Mouse (Mus musculus): ENCODE measurements around the gene Syce1l. TPM values are rescaled to one million over a fixed set of nuclear protein-coding genes. Genes with fewer than 3 reads are reported as not detected.

The Syce1l gene
- total and polyA plus RNA-seq, 2 experiments = not detected

- under 1% methylated on average over 44 of the region's 44 CpGs for WGBS
- Histone ChIP-seq H3K4me1 (ENCODE audit: control insufficient read depth, insufficient read depth, low read length) (peaks cover 8% of the 10 kb centered on the region), H3K27me3 (ENCODE audit: control insufficient read depth, insufficient read depth, low read length) (no peaks in the 10 kb centered on the region), H3K27ac (replicated peaks; ENCODE audit: insufficient read depth, low read depth, low read length) (peak overlapping the region; percentile 89), H3K36me3 (ENCODE audit: control insufficient read depth, insufficient read depth, low read length) (no peaks in the 10 kb centered on the region; the same call in 1 of the 2 replicates), H3K4me3 (ENCODE audit: insufficient read depth, low read depth, low read length) (peak overlapping the region; percentile 73), H3K79me2 (ENCODE audit: control insufficient read depth, insufficient read depth, low read length) (no peaks in the 10 kb centered on the region), H3K9ac (ENCODE audit: low read depth, low read length) (peak overlapping the region; percentile 87)
- TF ChIP-seq CTCF (IDR thresholded peaks at IDR 0.05; ENCODE audit: low read depth, low read length) (no peak), POLR2A (IDR thresholded peaks at IDR 0.05; ENCODE audit: extremely low read depth, insufficient read depth, low read length) (no peak)
- DNase-seq (ENCODE audit: extremely low read depth, low read depth, low spot score) = no peak
These were observed 7.3 kb upstream of the Syce1l start for GRCm38 (mm10) chr8:113635592-113636279.

- 33% methylated on average over 5 of the region's 5 CpGs for WGBS
- no peak overlapping the region for H3K27ac ChIP-seq (replicated peaks; ENCODE audit: insufficient read depth, low read depth, low read length)
- DNase-seq (ENCODE audit: extremely low read depth, low read depth, low spot score) = no peak
These were observed 6.8 kb upstream of the Syce1l start for GRCm38 (mm10) chr8:113636280-113636628.

GRCm38 (mm10) chr8:113640357-113640756, 2.7 kb upstream of the Syce1l start:
- WGBS = 74% methylated on average over 8 of the region's 8 CpGs
- Histone ChIP-seq H3K4me1 (ENCODE audit: control insufficient read depth, insufficient read depth, low read length) (peaks cover 5% of the 10 kb centered on the region), H3K4me3 (ENCODE audit: insufficient read depth, low read depth, low read length) (no peak overlapping the region), H3K27ac (replicated peaks; ENCODE audit: insufficient read depth, low read depth, low read length) (no peak overlapping the region), H3K9ac (ENCODE audit: low read depth, low read length) (no peak overlapping the region), H3K36me3 (ENCODE audit: control insufficient read depth, insufficient read depth, low read length) (peaks cover 5% of the 10 kb centered on the region; the same call in 1 of the 2 replicates), H3K27me3 (ENCODE audit: control insufficient read depth, insufficient read depth, low read length) (no peaks in the 10 kb centered on the region), H3K79me2 (ENCODE audit: control insufficient read depth, insufficient read depth, low read length) (no peaks in the 10 kb centered on the region)
- DNase-seq (ENCODE audit: extremely low read depth, low read depth, low spot score) = no peak
- TF ChIP-seq POLR2A (IDR thresholded peaks at IDR 0.05; ENCODE audit: extremely low read depth, insufficient read depth, low read length) = no peak
- no peak for TF ChIP-seq CTCF (IDR thresholded peaks at IDR 0.05; ENCODE audit: low read depth, low read length)

More at GRCm38 (mm10) chr8:113636280-113636628, 6.8 kb upstream of the Syce1l start:
- Histone ChIP-seq H3K36me3 (ENCODE audit: control insufficient read depth, insufficient read depth, low read length) (peaks cover 1% of the 10 kb centered on the region; the same call in 1 of the 2 replicates), H3K4me3 (ENCODE audit: insufficient read depth, low read depth, low read length) (peak overlapping the region; percentile 73), H3K9ac (ENCODE audit: low read depth, low read length) (peak overlapping the region; percentile 87), H3K79me2 (ENCODE audit: control insufficient read depth, insufficient read depth, low read length) (no peaks in the 10 kb centered on the region), H3K27me3 (ENCODE audit: control insufficient read depth, insufficient read depth, low read length) (no peaks in the 10 kb centered on the region), H3K4me1 (ENCODE audit: control insufficient read depth, insufficient read depth, low read length) (peaks cover 8% of the 10 kb centered on the region)
- TF ChIP-seq POLR2A (IDR thresholded peaks at IDR 0.05; ENCODE audit: extremely low read depth, insufficient read depth, low read length) = no peak
- no peak for TF ChIP-seq CTCF (IDR thresholded peaks at IDR 0.05; ENCODE audit: low read depth, low read length)

- H3K27me3 ChIP-seq (ENCODE audit: control insufficient read depth, insufficient read depth, low read length) = no peaks in the 10 kb centered on the region
- 76% methylated on average over 8 of the region's 8 CpGs for WGBS
- H3K4me3 ChIP-seq (ENCODE audit: insufficient read depth, low read depth, low read length) = no peak overlapping the region
- no peak overlapping the region for H3K27ac ChIP-seq (replicated peaks; ENCODE audit: insufficient read depth, low read depth, low read length)
- H3K36me3 ChIP-seq (ENCODE audit: control insufficient read depth, insufficient read depth, low read length) = peaks cover 5% of the 10 kb centered on the region; the same call in 1 of the 2 replicates
- peak; percentile 9 for DNase-seq (ENCODE audit: extremely low read depth, low read depth, low spot score)
- H3K9ac ChIP-seq (ENCODE audit: low read depth, low read length) = no peak overlapping the region
- H3K4me1 ChIP-seq (ENCODE audit: control insufficient read depth, insufficient read depth, low read length) = no peaks in the 10 kb centered on the region
- TF ChIP-seq CTCF (IDR thresholded peaks at IDR 0.05; ENCODE audit: low read depth, low read length) (no peak), POLR2A (IDR thresholded peaks at IDR 0.05; ENCODE audit: extremely low read depth, insufficient read depth, low read length) (no peak)
- no peaks in the 10 kb centered on the region for H3K79me2 ChIP-seq (ENCODE audit: control insufficient read depth, insufficient read depth, low read length)
These were observed 632 bp downstream of the Syce1l start for GRCm38 (mm10) chr8:113643479-113644210.

GRCm38 (mm10) chr8:113645220-113645619, 2.2 kb downstream of the Syce1l start:
- 67% methylated on average over 5 of the region's 5 CpGs for whole genome bisulfite sequencing
- no peak for TF ChIP-seq POLR2A (IDR thresholded peaks at IDR 0.05; ENCODE audit: extremely low read depth, insufficient read depth, low read length)
- no peak for TF ChIP-seq CTCF (IDR thresholded peaks at IDR 0.05; ENCODE audit: low read depth, low read length)

More at GRCm38 (mm10) chr8:113645220-113645619, 2.2 kb downstream of the Syce1l start:
- Histone ChIP-seq H3K4me3 (ENCODE audit: insufficient read depth, low read depth, low read length) (no peak overlapping the region), H3K9ac (ENCODE audit: low read depth, low read length) (no peak overlapping the region), H3K79me2 (ENCODE audit: control insufficient read depth, insufficient read depth, low read length) (no peaks in the 10 kb centered on the region), H3K36me3 (ENCODE audit: control insufficient read depth, insufficient read depth, low read length) (peaks cover 5% of the 10 kb centered on the region; the same call in 1 of the 2 replicates), H3K4me1 (ENCODE audit: control insufficient read depth, insufficient read depth, low read length) (no peaks in the 10 kb centered on the region), H3K27me3 (ENCODE audit: control insufficient read depth, insufficient read depth, low read length) (no peaks in the 10 kb centered on the region), H3K27ac (replicated peaks; ENCODE audit: insufficient read depth, low read depth, low read length) (no peak overlapping the region)
- no peak for DNase-seq (ENCODE audit: extremely low read depth, low read depth, low spot score)
